Comparison of ENCODE assay signal across 29 mouse cellular contexts in the genomic region with DNA sequence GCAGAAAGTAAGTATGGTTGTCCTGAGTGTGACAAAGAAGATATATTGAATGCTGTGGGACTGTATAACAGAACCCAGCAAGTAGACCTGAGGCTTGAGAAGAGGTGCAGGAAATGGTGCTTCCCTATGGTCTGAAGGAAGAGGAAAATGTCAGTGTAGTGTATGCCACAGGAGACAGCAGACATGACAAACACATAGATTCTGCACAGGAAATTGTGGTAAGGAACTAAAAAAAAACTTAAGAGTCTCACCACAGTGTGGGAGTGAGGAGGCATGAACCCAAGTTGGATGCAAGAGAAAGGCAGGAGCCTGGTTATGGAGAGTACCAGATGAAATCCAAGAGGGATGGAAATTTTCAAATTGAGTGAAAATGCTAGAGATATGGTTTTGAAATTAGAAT.
"Had no signal": no experiment of that assay in that cellular context is flagged by ENCODE, and none has a peak within 500 bp of the region (broad histone marks: within the 10 kb centered on the region; RNA-seq: fewer than 3 reads in every experiment).

No protein-coding gene starts in this region.

- H3K36me3 ChIP-seq: heart, embryonic 13.5 days; heart, embryonic 15.5 days; hindbrain, embryonic 10.5 days; hindbrain, embryonic 12.5 days; intestine, embryonic 15.5 days; limb, embryonic 10.5 days; limb, embryonic 12.5 days; liver, embryonic 13.5 days; liver, embryonic 15.5 days had no signal

- H3K27ac ChIP-seq: gastrocnemius, adult 2 months; heart, embryonic 13.5 days; heart, embryonic 15.5 days; hindbrain, embryonic 10.5 days; hindbrain, embryonic 12.5 days; hindbrain, embryonic 14.5 days; intestine, embryonic 15.5 days; layer of hippocampus, adult 2 months; left cerebral cortex, adult 2 months; limb, embryonic 10.5 days; limb, embryonic 12.5 days; liver, embryonic 13.5 days; liver, embryonic 15.5 days had no signal

- ATAC-seq: hindbrain, embryonic 16.5 days; inflammation-experienced regulatory T-cells, adult 6 months; intestine, embryonic 15.5 days; intestine, postnatal 0 days had no signal

- H3K4me2 ChIP-seq: heart, embryonic 11.5 days; heart, embryonic 13.5 days; heart, embryonic 15.5 days; hindbrain, embryonic 12.5 days; hindbrain, embryonic 14.5 days; intestine, embryonic 15.5 days; limb, embryonic 12.5 days; liver, embryonic 11.5 days; liver, embryonic 13.5 days; liver, embryonic 15.5 days had no signal

- H3K4me1 ChIP-seq: heart, embryonic 13.5 days; heart, embryonic 15.5 days; hindbrain, embryonic 10.5 days; hindbrain, embryonic 12.5 days; intestine, embryonic 15.5 days; limb, embryonic 10.5 days; limb, embryonic 12.5 days; liver, embryonic 13.5 days; liver, embryonic 15.5 days had no signal

- H3K27me3 ChIP-seq: heart, embryonic 13.5 days; heart, embryonic 15.5 days; hindbrain, embryonic 12.5 days; intestine, embryonic 15.5 days; limb, embryonic 12.5 days; liver, embryonic 13.5 days; liver, embryonic 15.5 days had no signal

- H3K9me3 ChIP-seq: heart, embryonic 13.5 days; heart, embryonic 15.5 days; hindbrain, embryonic 10.5 days; hindbrain, embryonic 12.5 days; intestine, embryonic 15.5 days; limb, embryonic 10.5 days; limb, embryonic 12.5 days; liver, embryonic 13.5 days; liver, embryonic 15.5 days had no signal

- DNase-seq: gastrocnemius, adult 2 months; gastrocnemius, postnatal 10 days; gastrocnemius, postnatal 25 days; heart, adult 18-20 months; heart, postnatal 14 days; heart, postnatal 36 days; kidney, adult 18-20 months; kidney, adult 8-10 months; kidney, postnatal 10 days; kidney, postnatal 25 days; kidney, postnatal 4 days; liver; liver, embryonic 13.5 days had no signal

- H3K9ac ChIP-seq: heart, embryonic 13.5 days; heart, embryonic 15.5 days; hindbrain, embryonic 12.5 days; hindbrain, embryonic 14.5 days; intestine, embryonic 15.5 days; limb, embryonic 12.5 days; liver, embryonic 13.5 days; liver, embryonic 15.5 days had no signal

- H3K4me3 ChIP-seq: gastrocnemius, adult 2 months; heart, embryonic 13.5 days; heart, embryonic 15.5 days; hindbrain, embryonic 10.5 days; hindbrain, embryonic 12.5 days; intestine, embryonic 15.5 days; layer of hippocampus, adult 2 months; left cerebral cortex, adult 2 months; limb, embryonic 10.5 days; limb, embryonic 12.5 days; liver, embryonic 13.5 days; liver, embryonic 15.5 days had no signal
